Mouse (Mus musculus): ENCODE measurements around the gene Rpp25l.

Gene Rpp25l

DNA sequence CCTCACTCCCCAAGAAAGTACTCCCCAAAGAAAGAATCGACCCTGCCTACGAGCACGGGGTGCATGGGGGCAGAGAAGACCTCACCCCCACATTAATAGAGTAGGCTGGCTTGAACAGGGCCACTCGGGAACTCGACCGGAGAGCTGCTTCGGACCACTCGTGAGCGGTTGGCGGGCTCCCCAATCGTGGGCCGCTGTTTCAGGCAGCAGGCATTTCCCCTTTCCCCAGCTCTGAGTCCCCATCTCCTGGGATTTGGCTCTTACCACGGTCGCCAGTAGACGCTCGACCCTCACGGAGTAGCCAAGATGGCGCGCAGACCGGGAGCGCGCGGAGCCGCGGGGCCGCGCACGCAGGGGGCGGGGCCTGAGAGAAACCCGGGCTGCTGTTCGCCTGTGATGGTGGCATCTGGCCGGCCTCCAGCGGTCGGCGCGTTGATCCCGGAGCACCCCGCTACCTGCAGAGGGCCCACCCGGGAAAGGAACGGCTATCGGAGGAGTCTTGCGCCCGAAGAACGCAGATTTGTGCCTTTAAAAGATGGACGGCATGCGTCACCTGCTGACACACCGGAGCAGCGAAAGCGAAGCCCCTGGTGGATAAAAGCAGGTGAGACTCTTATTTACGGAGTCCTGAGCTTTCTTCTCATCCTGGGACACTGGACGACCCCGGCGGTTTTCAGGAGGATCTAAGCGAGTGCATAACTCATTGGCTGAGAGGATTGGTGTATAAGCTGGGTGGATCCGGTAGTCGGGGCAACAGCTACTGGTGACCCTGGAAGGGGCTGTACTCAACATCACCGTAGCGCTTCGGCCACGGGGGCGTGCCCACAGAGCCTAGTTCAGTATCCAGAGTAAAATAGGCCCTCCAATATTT lies at the start of gene Rpp25l:
Gene Rpp25l (minus strand): TSS at position 338 of the 871 bp plus-strand sequence.
- DNase-seq (ENCODE audit: low spot score), result peak; percentile 92

- peak; percentile 82 for DNase-seq (ENCODE audit: low spot score)
Measured at GRCm38 (mm10) chr4:41762688-41763114, 49.4 kb upstream of the Rpp25l start.

DNA sequence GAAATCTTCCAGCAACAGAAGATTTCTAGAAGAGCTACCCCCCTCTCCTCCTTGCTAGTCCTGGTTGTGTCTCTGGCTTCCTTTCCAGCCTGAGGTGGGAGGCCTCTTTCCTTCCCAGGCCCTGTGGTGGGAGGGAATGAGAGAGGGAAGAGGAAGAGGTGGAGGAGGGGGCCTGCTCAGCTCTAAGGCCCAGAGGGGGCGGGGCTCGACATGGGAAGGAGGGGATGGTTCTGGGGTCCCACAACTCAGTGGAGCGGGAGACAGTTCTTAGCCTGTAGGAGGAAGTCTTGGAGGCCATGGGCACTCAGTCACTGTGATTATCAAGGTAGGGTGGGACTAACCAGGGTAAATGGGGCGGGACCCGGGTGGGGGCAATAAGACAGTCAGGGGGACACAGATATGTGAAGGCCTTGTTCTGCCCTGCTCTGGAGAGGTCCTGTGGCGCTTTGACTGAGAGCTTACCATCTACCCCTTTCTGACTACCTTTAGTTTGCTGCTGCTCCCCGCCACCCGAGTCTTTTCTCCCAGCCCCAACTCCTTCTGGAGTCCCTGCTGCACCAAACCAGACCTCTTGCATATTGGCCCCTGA lies 48.9 kb upstream of the Rpp25l start:
- DNase-seq (ENCODE audit: low spot score), result peak; percentile 63

- DNase-seq (ENCODE audit: low spot score), result no peak
Measured at GRCm38 (mm10) chr4:41761680-41762079, 48.3 kb upstream of the Rpp25l start.

DNA sequence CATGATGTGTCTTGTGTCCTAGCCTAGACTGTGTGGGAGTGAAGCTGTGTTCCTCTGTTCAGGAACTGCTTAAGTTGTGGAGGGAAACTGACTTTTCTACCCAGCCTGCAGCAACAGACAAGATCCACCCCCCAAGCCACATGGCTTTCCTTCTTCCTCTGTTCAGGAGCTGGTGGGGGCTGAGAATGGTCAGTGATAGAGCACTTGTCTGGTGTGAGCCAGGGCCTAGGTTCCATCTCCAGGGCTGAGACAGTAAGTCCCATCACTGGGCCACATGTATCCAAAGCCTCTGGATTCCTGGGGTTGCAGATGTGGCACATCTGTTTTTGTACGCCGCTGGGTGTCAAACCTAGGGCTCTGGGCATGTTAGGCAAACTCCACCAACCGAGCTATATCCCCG lies 47.6 kb upstream of the Rpp25l start:
- no peak for DNase-seq (ENCODE audit: low spot score)

DNA sequence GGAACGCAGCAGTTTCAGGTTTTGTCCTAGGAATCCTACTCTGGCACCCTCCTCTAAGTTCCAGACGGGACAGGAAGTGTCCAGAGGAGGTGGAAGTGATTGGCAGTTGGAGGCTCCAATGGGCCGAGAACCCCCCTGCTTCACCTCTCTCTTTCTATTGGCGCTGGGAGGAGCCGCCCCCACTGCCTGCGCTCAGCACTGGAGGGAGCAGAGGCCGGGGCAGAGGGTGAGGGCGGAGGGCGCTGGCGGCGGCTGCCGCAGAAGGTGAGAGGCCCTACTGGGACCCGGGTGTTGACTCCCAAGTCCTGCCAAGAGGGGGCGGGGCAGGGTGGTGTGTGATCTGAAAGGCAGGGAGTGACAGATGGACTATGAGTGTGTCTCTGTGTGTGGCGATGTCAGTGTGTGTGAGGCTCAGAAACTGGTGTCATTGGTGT lies 47.0 kb upstream of the Rpp25l start:
- peak; percentile 91 for DNase-seq (ENCODE audit: low spot score)

DNA sequence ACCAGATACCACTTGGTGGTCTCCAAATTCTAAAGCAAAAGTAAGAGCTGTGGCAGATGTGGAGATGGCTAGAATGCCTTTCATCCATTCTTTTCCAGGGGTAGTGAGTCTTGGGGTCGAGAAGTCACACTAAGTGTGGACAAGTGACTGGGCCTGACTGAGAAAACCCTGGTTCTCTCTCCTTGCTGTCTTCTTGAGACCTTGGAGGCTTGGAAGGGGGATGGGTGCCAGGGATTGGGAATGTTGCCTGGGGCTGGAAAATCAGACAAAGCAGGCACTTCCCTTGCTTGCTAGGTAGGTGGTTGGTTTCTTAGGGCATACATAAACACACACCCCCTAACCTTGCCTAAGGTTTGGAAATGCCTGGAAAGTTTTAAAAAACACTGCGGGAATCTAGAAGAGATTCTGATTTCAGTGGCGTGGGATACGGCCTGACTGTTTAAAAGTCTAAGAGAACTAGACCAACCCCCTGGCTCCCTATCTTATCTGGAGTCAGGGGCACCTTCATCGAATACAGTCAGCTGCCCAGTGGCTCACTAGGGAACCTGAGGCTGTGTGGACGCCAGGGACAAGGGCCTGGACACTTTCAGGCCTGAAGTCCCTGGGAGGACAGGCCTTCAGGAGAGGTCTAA lies 46.4 kb upstream of the Rpp25l start:
- no peak for DNase-seq (ENCODE audit: low spot score)

GRCm38 (mm10) chr4:41759206-41759605 lies 45.9 kb upstream of the Rpp25l start:
- peak; percentile 67 for DNase-seq (ENCODE audit: low spot score)

GRCm38 (mm10) chr4:41758701-41759100 lies 45.4 kb upstream of the Rpp25l start:
- DNase-seq (ENCODE audit: low spot score), result no peak

DNA sequence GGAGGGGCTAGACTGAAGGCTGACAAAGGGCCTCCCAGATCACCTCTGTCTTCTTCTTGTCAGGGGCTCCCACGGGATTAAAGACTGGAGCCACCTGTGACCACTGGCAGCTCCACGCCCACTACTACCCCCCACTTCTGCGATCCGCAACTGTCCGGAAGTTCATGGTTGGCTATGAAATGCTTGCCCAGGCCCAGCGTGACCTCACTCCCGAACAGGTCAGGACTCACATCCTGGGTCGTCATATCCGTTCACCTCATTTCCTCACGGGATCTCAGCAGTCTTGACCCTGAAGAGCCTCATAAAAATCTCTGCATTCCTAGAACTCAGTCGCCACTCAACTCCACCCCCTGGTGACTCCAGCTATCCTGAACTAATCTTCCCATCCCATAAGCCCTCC lies 44.7 kb upstream of the Rpp25l start:
- no peak for DNase-seq (ENCODE audit: low spot score)

DNA sequence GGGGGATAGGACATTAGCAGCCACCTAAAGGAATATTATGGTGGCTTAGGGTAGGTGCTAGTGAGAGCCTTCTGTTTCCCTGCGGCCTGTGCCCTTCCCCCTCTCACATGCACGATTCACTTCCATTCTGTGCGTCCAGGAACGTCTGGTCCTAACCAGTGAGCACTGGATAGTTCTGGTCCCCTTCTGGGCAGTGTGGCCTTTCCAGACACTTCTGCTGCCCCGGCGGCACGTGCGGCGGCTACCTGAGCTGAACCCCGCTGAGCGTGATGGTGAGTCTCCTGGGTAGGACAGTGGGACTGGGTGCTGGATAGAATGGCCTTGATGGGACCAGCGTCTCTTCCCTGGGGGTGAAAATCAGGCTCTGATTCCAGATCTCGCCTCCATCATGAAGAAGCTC lies 44.0 kb upstream of the Rpp25l start:
- no peak for DNase-seq (ENCODE audit: low spot score)

DNA sequence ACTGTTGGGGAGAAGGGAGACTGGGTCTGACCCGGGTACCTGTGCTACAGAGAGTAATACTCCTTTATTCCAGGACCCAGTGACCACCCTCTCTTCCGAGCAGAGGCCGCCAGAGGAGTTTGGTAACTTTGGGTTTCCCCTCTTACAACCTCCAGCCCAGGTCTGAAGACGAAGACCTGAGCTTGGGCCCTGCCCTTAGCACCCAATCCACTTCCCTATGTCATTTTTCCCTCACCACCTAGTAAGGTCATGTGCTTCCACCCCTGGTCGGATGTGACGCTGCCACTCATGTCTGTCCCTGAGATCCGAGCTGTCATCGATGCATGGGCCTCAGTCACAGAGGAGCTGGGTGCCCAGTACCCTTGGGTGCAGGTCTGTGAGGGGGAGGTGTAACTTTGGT lies 43.1 kb upstream of the Rpp25l start:
- no peak for DNase-seq (ENCODE audit: low spot score)

GRCm38 (mm10) chr4:41755338-41756305 lies 42.3 kb upstream of the Rpp25l start, which contains the start of gene Sigmar1:
TSS of gene Sigmar1 (minus strand) at chr4:41756157.
- peak; percentile 90 for DNase-seq (ENCODE audit: low spot score)

GRCm38 (mm10) chr4:41754797-41755337 lies 41.5 kb upstream of the Rpp25l start, which contains the start of gene Galt:
TSS of gene Galt (plus strand) at chr4:41755228.
- no peak for DNase-seq (ENCODE audit: low spot score)

DNA sequence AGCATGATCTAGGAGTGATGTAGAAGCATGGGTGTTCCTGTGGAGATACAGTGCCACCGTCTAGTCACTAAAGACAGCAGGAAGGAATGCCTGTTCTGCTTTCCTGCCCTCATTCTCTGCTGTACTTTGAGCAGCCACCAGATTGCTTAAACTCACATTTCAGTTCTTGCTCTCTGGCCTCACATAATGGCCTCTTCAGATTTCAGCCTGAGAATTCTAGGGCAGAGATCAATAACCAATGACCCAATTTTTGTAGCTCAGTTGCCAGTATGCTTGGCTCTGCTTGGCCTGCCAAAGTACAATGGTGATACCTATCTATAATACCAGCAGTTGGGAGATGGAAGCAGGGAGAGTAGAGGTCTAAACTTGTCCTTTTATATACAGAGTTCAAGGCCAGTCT lies 31.7 kb upstream of the Rpp25l start:
- no peak for DNase-seq (ENCODE audit: low spot score)

- no peak for DNase-seq (ENCODE audit: low spot score)
Measured at GRCm38 (mm10) chr4:41744131-41744530, 30.8 kb upstream of the Rpp25l start.

- peak; percentile 88 for DNase-seq (ENCODE audit: low spot score)
Measured at GRCm38 (mm10) chr4:41741158-41741560, 27.8 kb upstream of the Rpp25l start.

DNA sequence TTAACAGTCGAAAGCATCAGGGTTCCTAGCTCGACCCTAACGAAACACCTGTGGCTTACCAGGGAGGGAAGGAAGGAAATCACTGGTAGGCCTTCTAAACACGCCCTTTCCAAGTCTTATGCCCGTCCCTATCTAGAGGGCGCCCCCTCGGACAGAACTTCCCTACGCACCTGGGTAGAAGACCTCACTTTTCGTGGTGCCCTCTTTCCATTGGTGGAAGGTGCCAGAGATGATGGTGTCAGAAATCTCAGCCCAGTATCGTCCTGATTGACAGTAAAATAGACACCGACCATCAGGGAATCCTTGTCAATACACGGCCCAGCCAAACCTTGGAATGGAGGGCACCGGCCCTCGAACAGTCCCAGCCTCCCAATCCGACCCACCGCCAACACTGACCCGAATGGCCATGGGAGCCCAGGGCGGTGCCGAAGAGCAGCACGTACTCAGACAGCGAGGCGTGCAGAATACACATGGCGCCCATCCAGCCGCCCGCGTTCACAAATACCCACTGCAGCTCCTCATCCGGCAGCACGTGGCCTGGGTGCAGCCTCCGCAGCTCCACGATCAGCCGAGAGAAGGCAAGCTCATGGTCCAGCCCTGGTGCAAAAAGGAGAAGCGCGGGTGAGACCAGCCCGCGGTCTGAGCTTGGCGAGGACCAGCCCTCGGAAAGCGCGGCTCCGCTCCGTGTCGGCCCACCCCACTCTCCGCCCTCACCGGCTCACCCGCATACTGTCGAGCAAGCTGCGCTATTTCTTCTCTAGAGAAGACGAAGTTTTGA lies 27.2 kb upstream of the Rpp25l start:
- peak; percentile 78 for DNase-seq (ENCODE audit: low spot score)

GRCm38 (mm10) chr4:41739260-41739659 lies 25.9 kb upstream of the Rpp25l start:
- DNase-seq (ENCODE audit: low spot score), result no peak

DNA sequence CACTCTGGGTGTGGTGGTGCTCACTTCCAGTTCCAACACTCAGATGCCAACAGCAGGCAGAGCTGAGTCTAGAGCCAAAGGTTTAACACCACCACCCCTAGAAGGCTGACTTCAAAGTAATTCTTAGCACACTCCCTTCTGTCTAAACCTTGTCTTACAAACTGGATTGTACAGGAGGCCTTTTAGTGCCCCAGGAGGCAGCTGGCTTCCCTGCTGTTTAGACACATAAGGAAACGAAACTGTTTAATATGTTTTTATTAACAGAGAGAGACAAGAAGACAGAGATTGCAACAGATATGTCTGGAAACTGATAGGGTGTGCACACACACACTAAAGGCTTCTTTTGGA lies 24.9 kb upstream of the Rpp25l start:
- DNase-seq (ENCODE audit: low spot score), result no peak

Measured in testis, postnatal 10 days (tissue).